Mouse (Mus musculus): ENCODE data around the gene Dus2. TPM values are rescaled to one million over a fixed set of nuclear protein-coding genes. Genes with fewer than 3 reads are reported as not detected.

Dus2 gene
- total and polyA plus RNA-seq, 3 experiments = 7.8 to 9.4 (median 9.1) TPM

- Histone ChIP-seq H3K27ac (no peak overlapping the region), H3K36me3 (ENCODE audit: control insufficient read depth, insufficient read depth, low read length) (peaks cover 7% of the 10 kb centered on the region), H3K4me1 (ENCODE audit: control insufficient read depth, insufficient read depth, low read length) (peaks cover 5% of the 10 kb centered on the region), H3K79me2 (replicated peaks; ENCODE audit: control insufficient read depth, insufficient read depth, low read length) (peaks cover 3% of the 10 kb centered on the region), H3K4me3 (no peak overlapping the region), H3K9ac (ENCODE audit: low read depth, low read length) (no peak overlapping the region), H3K27me3 (ENCODE audit: control insufficient read depth, insufficient read depth, low read length) (no peaks in the 10 kb centered on the region)
- no peak for TF ChIP-seq EP300 (IDR thresholded peaks at IDR 0.05; ENCODE audit: insufficient read depth, low read depth, low read length)
- TF ChIP-seq CTCF (IDR thresholded peaks at IDR 0.05) = no peak
- TF ChIP-seq POLR2A (IDR thresholded peaks at IDR 0.05; ENCODE audit: insufficient read depth, low read depth, low read length) = no peak
- WGBS = 95% methylated on average over 5 of the region's 5 CpGs
- no peak for DNase-seq
- intact Hi-C loops (cut with DNase I) = loop anchor here (2.0 to 5.0 kb wide), 3 partner anchors 15 to 85 kb away; partner anchors contain the start of gene Dus2
These were observed 84.7 kb downstream of the Dus2 start for GRCm38 (mm10) chr8:106075863-106076174.

- Histone ChIP-seq H3K27ac (no peak overlapping the region), H3K79me2 (replicated peaks; ENCODE audit: control insufficient read depth, insufficient read depth, low read length) (peaks cover 2% of the 10 kb centered on the region), H3K36me3 (ENCODE audit: control insufficient read depth, insufficient read depth, low read length) (peaks cover 7% of the 10 kb centered on the region), H3K27me3 (ENCODE audit: control insufficient read depth, insufficient read depth, low read length) (no peaks in the 10 kb centered on the region), H3K4me3 (no peak overlapping the region), H3K4me1 (ENCODE audit: control insufficient read depth, insufficient read depth, low read length) (peaks cover 5% of the 10 kb centered on the region), H3K9ac (ENCODE audit: low read depth, low read length) (no peak overlapping the region)
- no peak for DNase-seq
- no peak for TF ChIP-seq EP300 (IDR thresholded peaks at IDR 0.05; ENCODE audit: insufficient read depth, low read depth, low read length)
- peak; percentile 70 for TF ChIP-seq CTCF (IDR thresholded peaks at IDR 0.05)
- TF ChIP-seq POLR2A (IDR thresholded peaks at IDR 0.05; ENCODE audit: insufficient read depth, low read depth, low read length) = no peak
- 76% methylated on average over 5 of the region's 5 CpGs for WGBS
- intact Hi-C loops (cut with DNase I) = loop anchor here (5.0 kb wide), 1 partner anchor 54 kb away; no protein-coding TSS in a partner anchor
These were observed 85.5 kb downstream of the Dus2 start for GRCm38 (mm10) chr8:106076612-106077011.

DNA sequence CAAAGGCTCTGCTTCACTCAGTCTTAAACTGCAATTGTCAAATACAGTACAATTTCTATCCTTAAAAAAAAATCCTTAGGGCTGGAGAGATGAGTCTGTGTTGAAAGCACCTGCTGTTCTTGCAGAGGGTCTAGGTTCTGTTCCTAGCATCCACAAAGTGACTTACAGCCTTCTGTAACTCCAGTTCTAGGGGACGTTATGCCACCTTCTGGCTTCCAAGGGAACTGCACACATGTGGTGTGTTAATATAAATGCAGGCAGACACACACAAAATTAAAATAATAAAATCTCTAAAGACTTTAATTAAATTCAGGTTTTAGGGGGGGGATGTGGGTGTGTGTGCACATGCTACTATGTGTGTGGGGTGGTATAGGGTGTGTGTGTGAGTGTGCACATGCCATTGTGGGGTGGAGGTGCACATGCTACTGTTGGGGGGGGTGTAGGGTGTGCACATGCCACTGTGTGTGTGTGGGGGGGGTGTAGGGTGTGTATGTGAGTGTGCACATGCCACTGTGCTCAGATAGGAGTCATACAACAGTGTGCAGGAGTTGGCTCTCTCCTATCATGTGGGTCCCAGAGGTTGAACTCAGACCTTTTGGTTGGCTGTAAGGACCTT is 86.4 kb downstream of the Dus2 start:
- no peak for DNase-seq
- TF ChIP-seq POLR2A (IDR thresholded peaks at IDR 0.05; ENCODE audit: insufficient read depth, low read depth, low read length) (no peak), CTCF (IDR thresholded peaks at IDR 0.05) (peak; percentile 35)
- peaks cover 7% of the 10 kb centered on the region for H3K36me3 ChIP-seq (ENCODE audit: control insufficient read depth, insufficient read depth, low read length)
- no peak overlapping the region for H3K4me3 ChIP-seq
- H3K9ac ChIP-seq (ENCODE audit: low read depth, low read length) = no peak overlapping the region
- intact Hi-C loops (cut with DNase I) = loop anchor here (5.0 kb wide), 1 partner anchor 55 kb away; no protein-coding TSS in a partner anchor
- peaks cover 2% of the 10 kb centered on the region for H3K79me2 ChIP-seq (replicated peaks; ENCODE audit: control insufficient read depth, insufficient read depth, low read length)
- H3K4me1 ChIP-seq (ENCODE audit: control insufficient read depth, insufficient read depth, low read length) = peaks cover 5% of the 10 kb centered on the region
- H3K27me3 ChIP-seq (ENCODE audit: control insufficient read depth, insufficient read depth, low read length) = no peaks in the 10 kb centered on the region
- no peak overlapping the region for H3K27ac ChIP-seq
- 90% methylated on average over 1 of the region's 1 CpGs for WGBS

DNA sequence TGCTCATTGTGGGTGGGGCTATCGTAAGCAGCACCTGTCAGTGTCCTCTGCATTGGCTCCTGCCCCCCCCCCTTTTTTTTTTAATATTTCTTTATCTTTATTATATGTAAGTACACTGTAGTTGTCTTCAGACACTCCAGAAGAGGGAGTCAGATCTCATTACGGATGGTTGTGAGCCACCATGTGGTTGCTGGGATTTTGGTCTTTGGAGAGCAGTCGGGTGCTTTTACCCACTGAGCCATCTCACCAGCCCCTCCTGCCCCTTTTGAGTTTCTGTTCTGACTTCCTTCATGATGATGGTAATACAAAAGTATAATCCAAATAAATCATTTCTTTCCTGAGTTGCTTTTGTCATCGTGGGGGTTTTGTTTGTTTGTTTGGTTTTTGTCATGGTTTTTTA is 111.2 kb downstream of the Dus2 start:
- Histone ChIP-seq H3K27me3 (ENCODE audit: control insufficient read depth, insufficient read depth, low read length) (no peaks in the 10 kb centered on the region), H3K79me2 (replicated peaks; ENCODE audit: control insufficient read depth, insufficient read depth, low read length) (no peaks in the 10 kb centered on the region), H3K4me3 (no peak overlapping the region), H3K9ac (ENCODE audit: low read depth, low read length) (no peak overlapping the region), H3K4me1 (ENCODE audit: control insufficient read depth, insufficient read depth, low read length) (no peaks in the 10 kb centered on the region), H3K27ac (no peak overlapping the region), H3K36me3 (ENCODE audit: control insufficient read depth, insufficient read depth, low read length) (peaks cover 1% of the 10 kb centered on the region)
- no peak for TF ChIP-seq CTCF (IDR thresholded peaks at IDR 0.05)
- TF ChIP-seq POLR2A (IDR thresholded peaks at IDR 0.05; ENCODE audit: insufficient read depth, low read depth, low read length) = no peak
- TF ChIP-seq EP300 (IDR thresholded peaks at IDR 0.05; ENCODE audit: insufficient read depth, low read depth, low read length) = no peak
- DNase-seq = no peak
- 89% methylated on average over 4 of the region's 4 CpGs for WGBS
- intact Hi-C loops (cut with DNase I) = no loop called here

Small RNAs within 50 kb of the gene (microRNA-seq; reads per million reads assigned to microRNA genes)
- 0 to 0.56 reads per million in 2 experiments for gene Mir7074

Other genes starting within 250 kb of the Dus2 start
- gene Gfod2, start 232.7 kb upstream of the Dus2 start, total RNA-seq (2021) = 1 to 10 TPM; 3.7 TPM
- 2.3 and 3.0 TPM in 2 replicates for gene Gfod2, start 232.7 kb upstream of the Dus2 start, polyA plus RNA-seq (2012; rRNA removed)
- 10 to 100 TPM; 18.0 to 18.5 TPM for gene Ranbp10, start 164.0 kb upstream of the Dus2 start, total RNA-seq (2021)
- 20.0 and 22.3 TPM in 2 replicates for gene Ranbp10, start 164.0 kb upstream of the Dus2 start, polyA plus RNA-seq (2012; rRNA removed)
- gene Tsnaxip1, start 163.6 kb upstream of the Dus2 start, total RNA-seq (2021) = not detected
- 0.20 TPM in 1 of 2 replicates, not detected in the other for gene Tsnaxip1, start 163.6 kb upstream of the Dus2 start, polyA plus RNA-seq (2012; rRNA removed)
- 1 to 10 TPM; 2.3 to 2.7 TPM for gene Cenpt, start 138.1 kb upstream of the Dus2 start, total RNA-seq (2021)
- 6.0 and 6.4 TPM in 2 replicates for gene Cenpt, start 138.1 kb upstream of the Dus2 start, polyA plus RNA-seq (2012; rRNA removed)
- 10 to 100 TPM; 26.8 to 30.1 TPM for gene Thap11, start 136.2 kb upstream of the Dus2 start, total RNA-seq (2021)
- 33.0 and 42.2 TPM in 2 replicates for gene Thap11, start 136.2 kb upstream of the Dus2 start, polyA plus RNA-seq (2012; rRNA removed)
- gene Nutf2, start 130.8 kb upstream of the Dus2 start, total RNA-seq (2021) = 10 to 100 TPM; 35.5 to 39.8 TPM
- gene Nutf2, start 130.8 kb upstream of the Dus2 start, polyA plus RNA-seq (2012; rRNA removed) = 56.1 and 67.7 TPM in 2 replicates
- gene Edc4, start 110.5 kb upstream of the Dus2 start, total RNA-seq (2021) = 10 to 100 TPM; 23.2 to 25.4 TPM
- gene Edc4, start 110.5 kb upstream of the Dus2 start, polyA plus RNA-seq (2012; rRNA removed) = 42.4 and 47.6 TPM in 2 replicates
- under 1 TPM; 0.41 to 0.57 TPM for gene Nrn1l, start 97.8 kb upstream of the Dus2 start, total RNA-seq (2021)
- 1.0 and 1.6 TPM in 2 replicates for gene Nrn1l, start 97.8 kb upstream of the Dus2 start, polyA plus RNA-seq (2012; rRNA removed)
- gene Pskh1, start 90.9 kb upstream of the Dus2 start, total RNA-seq (2021) = 10 to 100 TPM; 16.5 to 20.8 TPM
- gene Pskh1, start 90.9 kb upstream of the Dus2 start, polyA plus RNA-seq (2012; rRNA removed) = 28.7 and 39.7 TPM in 2 replicates
- gene Ctrl, start 57.5 kb upstream of the Dus2 start, total RNA-seq (2021) = under 1 TPM in 1 of 2 experiments, not detected in 1; 0.32 TPM
- gene Ctrl, start 57.5 kb upstream of the Dus2 start, polyA plus RNA-seq (2012; rRNA removed) = 0.88 and 1.9 TPM in 2 replicates
- 10 to 100 TPM; 58.1 to 68.1 TPM for gene Psmb10, start 52.9 kb upstream of the Dus2 start, total RNA-seq (2021)
- gene Psmb10, start 52.9 kb upstream of the Dus2 start, polyA plus RNA-seq (2012; rRNA removed) = 95.9 and 96.5 TPM in 2 replicates
- under 1 TPM; 0.70 to 0.84 TPM for gene Lcat, start 48.0 kb upstream of the Dus2 start, total RNA-seq (2021)
- 3.9 and 4.1 TPM in 2 replicates for gene Lcat, start 48.0 kb upstream of the Dus2 start, polyA plus RNA-seq (2012; rRNA removed)
- gene Slc12a4, start 25.2 kb upstream of the Dus2 start, total RNA-seq (2021) = 10 to 100 TPM; 35.0 to 38.1 TPM
- 54.6 and 73.4 TPM in 2 replicates for gene Slc12a4, start 25.2 kb upstream of the Dus2 start, polyA plus RNA-seq (2012; rRNA removed)
- not detected for gene Dpep3, start 11.9 kb upstream of the Dus2 start, total RNA-seq (2021)
- gene Dpep3, start 11.9 kb upstream of the Dus2 start, polyA plus RNA-seq (2012; rRNA removed) = 0.23 and 0.26 TPM in 2 replicates
- gene Dpep2nb, start 14.6 kb downstream of the Dus2 start, total RNA-seq (2021) = not detected
- gene Dpep2nb, start 14.6 kb downstream of the Dus2 start, polyA plus RNA-seq (2012; rRNA removed) = not detected in 2 replicates
- 10 to 100 TPM in 1 of 2 experiments, 1 to 10 TPM in 1; 9.2 to 10.0 TPM for gene Ddx28, start 20.5 kb downstream of the Dus2 start, total RNA-seq (2021)
- 5.7 and 6.3 TPM in 2 replicates for gene Ddx28, start 20.5 kb downstream of the Dus2 start, polyA plus RNA-seq (2012; rRNA removed)
- 10 to 100 TPM; 18.9 to 19.2 TPM for gene Nfatc3, start 67.5 kb downstream of the Dus2 start, total RNA-seq (2021)
- gene Nfatc3, start 67.5 kb downstream of the Dus2 start, polyA plus RNA-seq (2012; rRNA removed) = 12.2 and 21.8 TPM in 2 replicates
- under 1 TPM; 0.31 to 0.52 TPM for gene Esrp2, start 145.6 kb downstream of the Dus2 start, total RNA-seq (2021)
- 0.29 and 1.1 TPM in 2 replicates for gene Esrp2, start 145.6 kb downstream of the Dus2 start, polyA plus RNA-seq (2012; rRNA removed)
- gene Pla2g15, start 159.1 kb downstream of the Dus2 start, total RNA-seq (2021) = 1 to 10 TPM; 6.5 to 8.6 TPM
- gene Pla2g15, start 159.1 kb downstream of the Dus2 start, polyA plus RNA-seq (2012; rRNA removed) = 8.0 and 8.4 TPM in 2 replicates
- gene Slc7a6, start 177.5 kb downstream of the Dus2 start, total RNA-seq (2021) = 10 to 100 TPM; 10.2 to 10.8 TPM
- gene Slc7a6, start 177.5 kb downstream of the Dus2 start, polyA plus RNA-seq (2012; rRNA removed) = 14.7 and 17.4 TPM in 2 replicates
- 10 to 100 TPM in 1 of 2 experiments, 1 to 10 TPM in 1; 9.6 to 10.7 TPM for gene Slc7a6os, start 219.6 kb downstream of the Dus2 start, total RNA-seq (2021)
- gene Slc7a6os, start 219.6 kb downstream of the Dus2 start, polyA plus RNA-seq (2012; rRNA removed) = 7.1 and 8.8 TPM in 2 replicates
- gene Prmt7, start 219.6 kb downstream of the Dus2 start, total RNA-seq (2021) = 10 to 100 TPM; 22.9 to 26.3 TPM
- 21.7 and 32.5 TPM in 2 replicates for gene Prmt7, start 219.6 kb downstream of the Dus2 start, polyA plus RNA-seq (2012; rRNA removed)